Mouse (Mus musculus) neural tube, embryonic 13.5 days (tissue): ENCODE measurements around the gene Hivep3. TPM values are rescaled to one million over a fixed set of nuclear protein-coding genes. Genes with fewer than 3 reads are reported as not detected.
A peak's percentile ranks its signal among the peaks of the same experiment; 100 is the strongest.

Experiments
- ATAC-seq: fragments of 200-750 bp; cut with Nextera tagmentation; 2 replicates; pipeline ENCODE4 v1.8.0; 2017; ENCODE audit warnings: low read depth, mild to moderate bottlenecking, moderate TSS enrichment, moderate library complexity
- H3K27ac ChIP-seq: fragments of 300-500 bp; sonication (generic); replicated peaks from 2 replicates; pipeline ENCODE4 v1.5.1; 2015; ENCODE audit warnings: moderate library complexity, mild to moderate bottlenecking, inconsistent platforms
- H3K27me3 ChIP-seq: fragments of 300-500 bp; sonication (generic); 2 replicates; pipeline ENCODE4 v1.6.1; 2015; ENCODE audit warnings: mild to moderate bottlenecking, inconsistent platforms
- H3K36me3 ChIP-seq: fragments of 300-500 bp; sonication (generic); 2 replicates; pipeline ENCODE4 v1.6.1; 2015; ENCODE audit warnings: mild to moderate bottlenecking, inconsistent platforms
- H3K4me1 ChIP-seq: fragments of 300-500 bp; sonication (generic); replicated peaks from 2 replicates; pipeline ENCODE4 v1.6.1; 2015; ENCODE audit warnings: inconsistent platforms
- H3K4me2 ChIP-seq: fragments of 300-500 bp; sonication (generic); 2 replicates; pipeline ENCODE4 v1.6.1; 2015; ENCODE audit warnings: inconsistent platforms, mild to moderate bottlenecking, moderate library complexity
- H3K4me3 ChIP-seq: fragments of 300-500 bp; sonication (generic); 2 replicates; pipeline ENCODE4 v1.5.1; 2015; ENCODE audit warnings: mild to moderate bottlenecking, inconsistent platforms
- H3K9ac ChIP-seq: fragments of 300-500 bp; sonication (generic); 2 replicates; pipeline ENCODE4 v1.6.1; 2015; ENCODE audit warnings: moderate library complexity, mild to moderate bottlenecking, inconsistent platforms
- H3K9me3 ChIP-seq: fragments of 300-500 bp; sonication (generic); 2 replicates; pipeline ENCODE4 v1.6.1; 2016; ENCODE audit warnings: inconsistent platforms
- WGBS: fragments of 180-500 bp; shearing (Covaris S2); methylation state at CpG from one replicate; pipeline ENCODE4 v1.1.7; 2015; 5-methylcytosine and 5-hydroxymethylcytosine counted together
- polyA plus RNA-seq: library from polyadenylated mRNA; unstranded; fragments of >200 nt; fragmentation: Nextera tagmentation; extraction: Ambion mirVana; gene quantifications from 2 replicates; pipeline ENCODE4 v1.2.1, GENCODE M21; 2015

Hivep3 gene
- polyA plus RNA-seq, 1 experiment from 2014 or later: 20.6 TPM

DNA sequence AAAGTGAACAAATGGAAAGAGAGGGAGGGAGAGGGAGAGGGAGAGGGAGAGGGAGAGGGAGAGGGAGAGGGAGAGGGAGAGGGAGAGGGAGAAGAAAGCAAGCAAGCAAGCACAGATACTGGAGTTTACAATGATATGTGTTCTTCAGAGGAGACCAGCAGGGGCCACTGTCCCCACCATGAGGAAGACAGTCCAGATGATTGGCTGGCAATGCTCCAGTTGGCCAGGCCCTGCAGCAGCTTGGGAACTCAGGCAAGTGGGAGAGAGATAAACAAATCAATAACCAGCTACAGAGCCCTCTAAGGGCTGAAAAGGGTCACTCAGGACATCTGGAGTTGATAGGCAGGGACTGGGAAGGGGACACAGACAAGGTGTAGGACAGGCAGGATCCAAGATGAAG lies 169.7 kb downstream of the Hivep3 start:
- Histone ChIP-seq H3K4me3 (no peak overlapping the region), H3K4me2 (no peak overlapping the region), H3K27me3 (no peaks in the 10 kb centered on the region), H3K9ac (no peak overlapping the region), H3K36me3 (no peaks in the 10 kb centered on the region), H3K27ac (no peak overlapping the region), H3K4me1 (peaks cover 20% of the 10 kb centered on the region), H3K9me3 (no peaks in the 10 kb centered on the region)
- 0 out of 2 replicates have a peak, but pooled peaks have one; percentile 51 for ATAC-seq

GRCm38 (mm10) chr4:119903806-119904205 lies 170.2 kb downstream of the Hivep3 start:
- no peak overlapping the region for H3K9ac ChIP-seq
- 62% methylated on average over 1 of the region's 1 CpGs for WGBS
- H3K9me3 ChIP-seq: no peaks in the 10 kb centered on the region
- H3K4me1 ChIP-seq: peaks cover 20% of the 10 kb centered on the region
- H3K27me3 ChIP-seq: no peaks in the 10 kb centered on the region
- no peaks in the 10 kb centered on the region for H3K36me3 ChIP-seq
- no peak overlapping the region for H3K4me3 ChIP-seq
- H3K4me2 ChIP-seq: no peak overlapping the region
- ATAC-seq: no peak
- peak overlapping the region; percentile 19; the same call in 1 of the 2 replicates for H3K27ac ChIP-seq

GRCm38 (mm10) chr4:119904296-119904695 lies 170.7 kb downstream of the Hivep3 start:
- Histone ChIP-seq H3K9ac (no peak overlapping the region), H3K9me3 (no peaks in the 10 kb centered on the region), H3K4me2 (no peak overlapping the region), H3K4me3 (no peak overlapping the region), H3K27me3 (no peaks in the 10 kb centered on the region), H3K36me3 (no peaks in the 10 kb centered on the region), H3K4me1 (peaks cover 20% of the 10 kb centered on the region), H3K27ac (peak overlapping the region; percentile 19; the same call in 1 of the 2 replicates)
- 83% methylated on average over 4 of the region's 4 CpGs for WGBS
- ATAC-seq: no peak

- ATAC-seq: no peak
- Histone ChIP-seq H3K9ac (no peak overlapping the region), H3K4me2 (no peak overlapping the region), H3K36me3 (no peaks in the 10 kb centered on the region), H3K27ac (no peak overlapping the region), H3K4me1 (peaks cover 12% of the 10 kb centered on the region), H3K27me3 (no peaks in the 10 kb centered on the region), H3K9me3 (no peaks in the 10 kb centered on the region), H3K4me3 (no peak overlapping the region)
- WGBS: 93% methylated on average over 4 of the region's 4 CpGs
Measured at GRCm38 (mm10) chr4:119907106-119907505, 173.5 kb downstream of the Hivep3 start.

DNA sequence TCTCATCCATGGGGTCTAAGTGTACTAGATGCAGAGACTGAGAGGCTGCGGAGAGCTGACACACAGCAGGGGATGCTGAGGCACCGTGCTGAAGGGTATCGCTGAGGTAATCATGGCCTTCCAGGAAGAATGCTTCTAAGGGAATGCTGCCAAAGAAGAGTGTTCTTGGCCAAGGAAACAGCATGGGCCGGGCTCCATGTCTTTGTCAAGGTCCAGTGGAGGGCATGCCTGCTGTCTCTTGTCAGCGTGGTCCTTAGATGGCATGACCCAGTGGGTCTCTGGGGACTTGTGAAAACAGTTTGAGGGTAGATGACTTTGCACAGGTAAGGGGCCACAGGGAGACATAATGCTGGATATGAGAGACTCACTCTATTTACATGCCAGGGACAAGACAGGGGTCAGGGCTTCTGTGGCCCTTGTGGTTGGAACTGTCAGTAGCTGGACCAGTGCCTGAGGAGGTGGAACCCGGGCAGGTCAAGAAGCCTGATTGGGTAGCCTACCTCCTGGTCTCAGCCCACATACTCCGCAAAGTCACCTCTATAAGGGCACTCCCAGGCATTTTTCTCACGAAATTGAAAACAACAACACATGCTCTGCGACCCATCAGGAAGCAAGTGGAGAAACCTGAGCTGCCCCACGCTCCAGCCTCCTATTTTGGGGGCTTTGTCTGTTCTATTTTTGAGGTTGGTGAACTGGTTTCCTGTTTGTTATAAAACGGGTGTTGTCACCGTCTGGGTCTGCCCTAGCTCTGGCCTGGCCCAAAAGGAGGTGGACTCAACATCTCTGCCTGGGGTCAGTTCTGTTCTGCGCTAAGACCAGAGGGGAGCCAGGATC lies 177.7 kb downstream of the Hivep3 start:
- Histone ChIP-seq H3K27me3 (no peaks in the 10 kb centered on the region), H3K4me1 (no peaks in the 10 kb centered on the region), H3K4me3 (no peak overlapping the region), H3K9ac (no peak overlapping the region), H3K4me2 (no peak overlapping the region), H3K27ac (no peak overlapping the region), H3K36me3 (no peaks in the 10 kb centered on the region), H3K9me3 (no peaks in the 10 kb centered on the region)
- ATAC-seq: no peak
- WGBS: 78% methylated on average over 13 of the region's 13 CpGs

DNA sequence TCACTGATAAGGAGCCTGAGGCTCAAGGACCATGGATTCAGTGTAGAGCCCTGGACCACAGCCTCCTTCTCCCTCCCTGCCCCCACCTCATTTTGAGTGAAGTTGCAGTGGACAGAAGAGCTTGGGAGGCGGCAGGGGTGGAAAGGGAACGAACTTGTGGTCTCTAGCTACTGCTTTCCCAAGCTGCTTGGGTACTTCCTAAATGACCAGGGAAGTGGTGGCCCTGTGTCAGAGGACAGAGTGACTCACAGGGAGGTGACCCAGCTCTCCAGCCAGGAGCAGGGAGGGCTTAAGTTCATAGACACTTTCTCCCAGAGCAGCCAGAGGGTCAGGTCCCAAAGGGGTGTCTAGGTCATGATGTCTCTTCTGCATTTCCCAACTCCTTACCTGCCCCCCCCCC lies 178.6 kb downstream of the Hivep3 start:
- no peaks in the 10 kb centered on the region for H3K27me3 ChIP-seq
- no peak overlapping the region for H3K4me2 ChIP-seq
- ATAC-seq: no peak
- no peaks in the 10 kb centered on the region for H3K36me3 ChIP-seq
- no peak overlapping the region for H3K9ac ChIP-seq
- WGBS: 78% methylated on average over 2 of the region's 2 CpGs
- no peaks in the 10 kb centered on the region for H3K4me1 ChIP-seq
- H3K27ac ChIP-seq: no peak overlapping the region
- H3K9me3 ChIP-seq: no peaks in the 10 kb centered on the region
- no peak overlapping the region for H3K4me3 ChIP-seq

DNA sequence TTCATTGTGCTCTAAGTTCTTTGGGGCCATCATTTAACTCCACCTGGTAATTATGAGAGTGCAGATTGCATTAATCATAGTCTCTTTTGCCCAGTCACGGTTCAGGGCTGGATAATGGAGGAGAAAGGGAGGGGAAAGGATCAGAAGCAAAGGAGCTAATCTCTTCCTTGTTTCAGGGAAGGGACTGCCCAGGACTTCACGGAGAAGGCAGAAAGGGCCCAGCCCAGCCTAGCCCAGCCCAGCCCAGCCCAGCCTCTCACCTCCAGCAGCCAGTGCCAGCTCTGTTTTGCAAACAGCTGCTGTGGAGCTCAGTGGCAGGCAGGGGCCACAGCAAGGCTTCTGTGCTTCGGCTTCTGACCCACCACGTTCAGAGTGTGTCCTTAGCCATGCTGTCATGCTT lies 180.6 kb downstream of the Hivep3 start:
- no peaks in the 10 kb centered on the region for H3K27me3 ChIP-seq
- no peak overlapping the region for H3K9ac ChIP-seq
- H3K4me1 ChIP-seq: no peaks in the 10 kb centered on the region
- H3K27ac ChIP-seq: no peak overlapping the region
- no peaks in the 10 kb centered on the region for H3K36me3 ChIP-seq
- no peaks in the 10 kb centered on the region for H3K9me3 ChIP-seq
- no peak for ATAC-seq
- H3K4me3 ChIP-seq: no peak overlapping the region
- WGBS: 20% methylated on average over 4 of the region's 4 CpGs
- H3K4me2 ChIP-seq: no peak overlapping the region

DNA sequence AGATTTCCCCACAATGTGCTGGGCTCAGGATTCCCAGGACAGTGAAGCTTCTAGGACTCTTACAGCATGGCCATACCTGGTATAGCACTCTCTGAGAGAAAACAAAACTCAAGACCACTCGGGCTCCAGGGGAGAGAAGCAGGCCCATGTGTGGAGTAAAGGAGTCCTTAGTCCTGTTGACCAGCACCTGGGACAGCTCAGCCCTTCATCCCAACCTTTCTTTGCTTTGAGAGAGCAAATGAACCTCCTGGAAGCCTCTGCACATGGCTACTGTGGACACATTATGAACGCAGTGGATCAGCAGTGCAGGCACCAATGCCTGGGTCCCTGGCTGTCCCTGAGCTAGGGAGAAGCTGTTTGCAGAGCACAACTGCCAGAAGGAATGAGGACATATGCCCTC lies 181.5 kb downstream of the Hivep3 start:
- no peak overlapping the region for H3K27ac ChIP-seq
- H3K27me3 ChIP-seq: no peaks in the 10 kb centered on the region
- H3K4me3 ChIP-seq: no peak overlapping the region
- H3K9ac ChIP-seq: no peak overlapping the region
- H3K4me1 ChIP-seq: no peaks in the 10 kb centered on the region
- H3K4me2 ChIP-seq: no peak overlapping the region
- no peaks in the 10 kb centered on the region for H3K36me3 ChIP-seq
- H3K9me3 ChIP-seq: no peaks in the 10 kb centered on the region
- 89% methylated on average over 2 of the region's 2 CpGs for WGBS
- no peak for ATAC-seq

- Histone ChIP-seq H3K9ac (no peak overlapping the region), H3K27me3 (no peaks in the 10 kb centered on the region), H3K36me3 (no peaks in the 10 kb centered on the region), H3K27ac (no peak overlapping the region), H3K4me1 (peaks cover 7% of the 10 kb centered on the region), H3K9me3 (no peaks in the 10 kb centered on the region), H3K4me2 (no peak overlapping the region), H3K4me3 (no peak overlapping the region)
- 71% methylated on average over 7 of the region's 7 CpGs for WGBS
- no peak for ATAC-seq
Measured at GRCm38 (mm10) chr4:119917502-119917901, 183.9 kb downstream of the Hivep3 start.

- Histone ChIP-seq H3K36me3 (no peaks in the 10 kb centered on the region), H3K4me3 (no peak overlapping the region), H3K9me3 (0 out of 2 replicates have a peak, but pooled peaks cover 4% of the 10 kb centered on the region), H3K4me2 (no peak overlapping the region), H3K4me1 (peaks cover 7% of the 10 kb centered on the region), H3K27me3 (no peaks in the 10 kb centered on the region), H3K27ac (no peak overlapping the region), H3K9ac (no peak overlapping the region)
- WGBS: 79% methylated on average over 5 of the region's 5 CpGs
- no peak for ATAC-seq
Measured at GRCm38 (mm10) chr4:119919349-119919748, 185.8 kb downstream of the Hivep3 start.

- H3K4me2 ChIP-seq: no peak overlapping the region
- no peak overlapping the region for H3K4me3 ChIP-seq
- no peaks in the 10 kb centered on the region for H3K27me3 ChIP-seq
- H3K27ac ChIP-seq: no peak overlapping the region
- no peak overlapping the region for H3K9ac ChIP-seq
- H3K9me3 ChIP-seq: 0 out of 2 replicates have a peak, but pooled peaks cover 4% of the 10 kb centered on the region
- 76% methylated on average over 12 of the region's 12 CpGs for WGBS
- ATAC-seq: no peak
- H3K36me3 ChIP-seq: no peaks in the 10 kb centered on the region
- peaks cover 7% of the 10 kb centered on the region for H3K4me1 ChIP-seq
Measured at GRCm38 (mm10) chr4:119921022-119921717, 187.6 kb downstream of the Hivep3 start.

GRCm38 (mm10) chr4:119921723-119922266 lies 188.2 kb downstream of the Hivep3 start:
- 69% methylated on average over 8 of the region's 8 CpGs for WGBS

More at GRCm38 (mm10) chr4:119921723-119922266, 188.2 kb downstream of the Hivep3 start:
- Histone ChIP-seq H3K27ac (no peak overlapping the region), H3K4me2 (no peak overlapping the region), H3K9me3 (0 out of 2 replicates have a peak, but pooled peaks cover 4% of the 10 kb centered on the region), H3K27me3 (no peaks in the 10 kb centered on the region), H3K9ac (no peak overlapping the region), H3K36me3 (no peaks in the 10 kb centered on the region), H3K4me1 (peaks cover 7% of the 10 kb centered on the region), H3K4me3 (no peak overlapping the region)
- ATAC-seq: no peak
